Mouse (Mus musculus): Measurements from ENCODE around the gene Bicc1.

Bicc1 gene

DNA sequence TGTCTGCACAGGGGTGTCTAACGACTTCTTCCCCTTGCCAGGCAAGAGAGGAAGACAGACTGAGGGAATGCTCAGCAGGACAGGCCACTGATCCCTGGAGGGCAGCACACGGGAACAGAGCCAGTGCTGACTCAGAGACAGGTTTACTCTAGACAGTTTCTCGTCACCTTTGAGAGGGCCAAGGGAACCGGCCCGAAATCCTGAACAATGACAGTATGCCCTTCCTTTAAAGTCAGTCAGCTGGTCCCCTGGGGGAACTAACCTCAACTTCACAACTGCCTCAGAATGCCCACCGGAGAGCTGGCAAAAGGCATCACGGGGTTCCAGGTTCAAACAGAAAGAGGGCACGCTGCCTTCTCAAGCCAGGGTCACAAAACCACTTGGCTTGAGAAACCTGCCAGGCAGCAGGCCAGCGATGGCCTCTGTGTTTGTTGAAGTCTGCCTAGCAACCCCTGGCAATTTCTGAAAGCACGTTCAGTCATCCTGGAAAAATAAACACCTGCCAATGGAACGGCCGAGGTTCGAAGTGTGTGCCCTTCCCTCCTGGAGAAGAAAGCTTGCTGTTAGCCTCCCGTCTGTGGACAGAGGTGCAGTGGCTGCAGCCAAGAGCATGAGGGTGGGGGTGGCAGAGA is 100.8 kb downstream of the Bicc1 start:
- no peak for DNase-seq (ENCODE audit: low read depth in 2 of 2, low spot score in 2 of 2)

- DNase-seq (ENCODE audit: low read depth in 2 of 2, low spot score in 2 of 2) = no peak
These were observed 101.4 kb downstream of the Bicc1 start for GRCm38 (mm10) chr10:71058070-71058469.

DNA sequence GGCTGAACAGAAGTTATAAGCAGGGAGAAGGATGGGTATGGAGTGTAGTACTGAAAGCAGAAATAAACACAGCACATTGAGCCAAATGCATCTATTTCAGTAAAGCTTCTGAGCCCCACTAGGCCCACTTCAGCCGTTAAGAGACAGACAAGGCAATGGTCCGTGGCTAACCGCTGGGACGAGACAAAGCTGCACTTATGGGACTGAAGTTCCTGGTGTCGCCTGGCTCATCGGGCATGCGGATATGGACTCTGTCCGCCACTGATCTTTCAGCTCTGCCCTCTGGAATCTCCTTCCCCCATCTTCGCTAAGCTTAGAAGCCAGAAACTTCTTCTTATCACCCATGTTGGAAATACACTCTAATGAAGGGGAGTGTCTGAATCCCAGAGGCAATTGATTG is 106.8 kb downstream of the Bicc1 start:
- DNase-seq (ENCODE audit: low read depth in 2 of 2, low spot score in 2 of 2) = no peak

- DNase-seq (ENCODE audit: low read depth in 2 of 2, low spot score in 2 of 2) = no peak
These were observed 107.3 kb downstream of the Bicc1 start for GRCm38 (mm10) chr10:71052208-71052607.

DNA sequence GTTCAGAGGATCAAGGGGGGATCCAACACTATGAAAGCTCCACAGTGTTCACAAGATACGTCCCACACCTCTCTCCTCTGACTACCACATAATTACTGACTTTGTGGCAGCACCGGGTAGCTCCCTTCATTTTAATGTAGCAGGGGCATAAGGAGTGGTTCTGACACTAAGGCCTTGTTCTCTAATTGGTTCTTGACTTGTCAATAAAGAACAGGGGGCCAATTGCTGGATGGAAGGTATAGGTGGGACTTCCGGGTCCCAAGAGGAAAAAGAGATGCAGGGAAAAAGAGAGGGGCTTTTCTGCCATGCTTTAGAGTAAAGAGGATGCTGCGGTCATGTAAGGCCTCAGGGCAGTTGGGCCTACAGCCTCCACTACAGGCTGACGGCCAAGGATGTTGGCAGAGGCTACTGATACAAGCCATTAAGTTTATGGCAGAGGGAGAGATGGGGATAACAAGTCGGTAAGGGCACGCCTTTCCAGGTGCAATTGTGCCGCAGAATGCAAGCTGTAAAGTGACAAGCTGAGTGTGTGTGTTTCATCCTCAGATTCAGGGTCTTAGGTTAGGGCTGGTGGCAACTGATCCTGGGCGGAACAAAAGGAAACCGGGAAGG is 108.7 kb downstream of the Bicc1 start:
- no peak for DNase-seq (ENCODE audit: low read depth in 2 of 2, low spot score in 2 of 2)

GRCm38 (mm10) chr10:71049294-71049693 is 110.2 kb downstream of the Bicc1 start:
- DNase-seq (ENCODE audit: low read depth in 2 of 2, low spot score in 2 of 2) = no peak

DNA sequence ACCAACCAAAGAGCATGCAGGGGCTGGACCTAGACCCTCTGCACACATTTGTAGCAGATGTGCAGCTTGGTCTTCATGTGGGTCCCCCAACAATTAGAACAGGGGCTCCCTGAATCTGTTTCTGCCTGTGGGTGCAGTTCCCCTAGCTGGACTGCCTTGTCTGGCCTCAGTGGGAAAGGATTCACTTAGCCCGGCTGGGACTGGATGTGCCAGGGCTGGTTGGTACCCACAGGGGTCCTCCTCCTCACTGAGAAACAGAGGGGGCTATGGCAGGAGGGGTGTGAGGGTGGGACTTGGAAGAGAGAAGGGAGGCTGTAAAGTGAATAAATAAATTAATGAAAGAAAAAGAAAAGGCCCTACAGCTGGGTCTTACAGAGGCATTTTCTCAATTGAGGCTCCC is 115.1 kb downstream of the Bicc1 start:
- no peak for DNase-seq (ENCODE audit: low read depth in 2 of 2, low spot score in 2 of 2)

DNA sequence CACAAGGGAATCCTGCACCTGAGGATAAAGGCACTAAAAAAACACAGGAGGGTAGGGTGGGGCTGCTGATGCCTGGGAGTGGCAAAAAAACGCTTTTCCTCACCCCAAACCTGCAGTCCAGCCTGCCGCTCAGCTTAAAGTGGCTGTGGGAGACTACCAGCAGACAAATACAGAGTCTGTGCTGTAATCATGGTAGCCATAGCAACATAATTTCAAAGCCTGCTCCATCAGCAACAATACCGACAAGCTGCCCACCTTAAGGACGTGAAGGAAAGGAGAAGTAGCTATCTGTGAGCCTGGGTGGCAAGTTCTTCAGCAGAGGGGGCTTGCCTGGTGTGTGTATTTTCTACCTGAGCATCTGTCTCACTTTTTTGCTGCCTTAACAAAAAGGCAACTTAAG is 117.6 kb downstream of the Bicc1 start:
- no peak for DNase-seq (ENCODE audit: low read depth in 2 of 2, low spot score in 2 of 2)

GRCm38 (mm10) chr10:71036484-71036883 is 123.0 kb downstream of the Bicc1 start:
- DNase-seq (ENCODE audit: low read depth in 2 of 2, low spot score in 2 of 2) = no peak

GRCm38 (mm10) chr10:71028996-71029395 is 130.5 kb downstream of the Bicc1 start:
- no peak for DNase-seq (ENCODE audit: low read depth in 2 of 2, low spot score in 2 of 2)

DNA sequence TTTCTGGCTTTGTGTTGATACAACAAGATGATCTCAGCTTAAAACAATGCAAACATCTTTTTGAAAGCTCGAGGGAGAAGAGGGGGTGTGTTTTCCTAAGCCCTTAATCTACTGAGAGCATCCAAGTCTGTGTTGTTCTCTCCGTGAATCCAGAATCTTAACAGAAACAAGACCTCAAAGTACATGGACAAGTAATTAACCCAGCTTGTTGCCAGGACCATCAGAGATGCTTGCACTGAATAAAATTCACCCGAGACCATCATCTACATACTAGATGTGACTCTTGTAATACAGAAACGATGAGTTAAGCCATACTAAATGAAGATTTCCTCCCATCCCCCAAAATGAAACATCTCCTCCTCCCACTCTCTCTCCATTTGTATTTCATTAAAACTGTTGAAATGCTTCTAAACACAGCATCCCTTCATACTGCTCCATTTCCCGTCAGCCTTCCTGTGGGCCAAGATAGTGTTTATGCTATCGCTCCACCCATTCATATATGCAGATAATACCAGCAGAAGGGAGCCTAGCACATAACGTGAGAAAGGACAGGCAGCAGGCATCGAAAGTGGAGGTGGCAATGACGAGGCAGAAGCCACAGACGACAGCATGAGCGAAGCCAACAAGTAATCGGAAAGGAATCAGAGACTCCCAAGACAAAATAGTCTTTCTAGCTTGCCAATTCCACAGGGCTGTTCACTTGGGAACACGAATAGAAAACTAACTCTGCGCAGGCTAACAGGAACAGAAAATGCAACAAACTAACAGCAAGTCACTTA is 131.2 kb downstream of the Bicc1 start:
- DNase-seq (ENCODE audit: low read depth in 2 of 2, low spot score in 2 of 2) = no peak

DNA sequence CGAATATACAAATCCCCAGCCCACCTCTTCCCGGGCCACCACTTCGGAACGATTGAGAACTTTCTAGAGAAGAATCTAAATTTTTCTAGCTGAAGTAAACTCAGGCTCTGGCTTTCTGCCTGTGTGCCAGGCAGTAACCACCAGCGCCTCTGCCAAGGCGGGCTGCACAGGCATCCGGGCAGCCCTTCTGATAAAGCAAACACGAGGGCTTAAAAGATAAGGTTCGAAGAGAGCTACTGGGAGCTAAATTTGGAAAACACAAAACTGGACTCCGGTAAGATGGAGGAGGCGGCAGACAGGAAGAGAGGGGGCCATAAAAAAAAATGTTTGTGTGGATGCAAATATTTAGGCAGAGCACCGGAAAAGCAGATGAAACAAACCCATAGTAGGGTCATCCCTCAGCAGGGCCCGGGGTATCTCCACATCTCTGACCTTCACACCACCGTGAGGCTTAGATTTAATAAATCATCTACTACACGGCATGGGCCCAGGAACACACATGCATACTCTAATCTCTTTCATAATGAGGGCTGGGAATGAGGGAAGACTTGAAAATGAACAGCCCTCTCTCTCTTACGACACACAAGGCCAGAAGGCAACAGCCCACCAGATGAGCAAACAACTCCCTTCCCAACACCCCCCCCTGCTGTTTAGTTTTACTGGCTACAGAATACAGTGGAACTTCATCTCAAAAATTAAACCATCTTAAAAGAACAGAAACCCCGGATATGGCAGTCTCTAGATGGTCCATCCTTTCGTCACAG is 134.2 kb downstream of the Bicc1 start:
- DNase-seq (ENCODE audit: low read depth in 2 of 2, low spot score in 2 of 2) = no peak

DNA sequence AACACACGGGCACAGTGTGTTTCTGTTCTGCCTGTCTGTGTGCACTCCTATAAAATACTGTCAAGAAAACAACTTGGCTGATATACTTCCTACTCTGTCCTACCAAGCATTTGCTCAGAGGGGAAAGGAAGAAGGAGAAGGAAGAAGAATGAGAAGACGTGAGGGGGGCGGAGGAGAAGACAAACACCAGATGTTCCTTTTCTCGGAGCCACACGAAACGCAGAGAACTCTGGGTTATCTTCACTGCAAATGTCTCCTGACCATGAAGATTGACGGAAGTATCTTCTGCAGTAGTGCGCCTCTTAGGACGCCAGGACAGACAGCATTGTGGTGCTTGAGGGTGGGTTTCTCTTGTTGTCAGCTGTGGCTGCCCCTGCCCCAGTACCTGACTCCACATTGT is 134.8 kb downstream of the Bicc1 start:
- no peak for DNase-seq (ENCODE audit: low read depth in 2 of 2, low spot score in 2 of 2)

- no peak for DNase-seq (ENCODE audit: low read depth in 2 of 2, low spot score in 2 of 2)
These were observed 136.0 kb downstream of the Bicc1 start for GRCm38 (mm10) chr10:71023471-71023870.

DNA sequence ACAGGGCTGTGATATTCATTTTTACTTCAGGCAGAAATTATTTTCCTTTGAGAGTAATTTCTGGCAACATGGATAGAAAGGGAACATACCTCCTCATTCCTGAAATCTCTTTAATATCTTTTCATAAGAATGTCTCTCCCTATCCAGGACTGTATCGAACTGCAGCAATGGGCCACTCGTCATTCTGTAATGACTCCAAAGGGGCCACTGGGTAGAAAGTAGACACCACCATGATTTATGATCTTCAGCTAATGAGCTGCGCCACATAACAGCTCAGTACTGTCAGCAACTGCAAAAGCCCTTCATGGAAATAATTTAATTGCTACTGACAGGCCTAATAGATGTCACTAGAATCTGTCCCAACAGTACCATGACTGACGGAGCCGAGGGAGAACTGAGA is 139.0 kb downstream of the Bicc1 start:
- no peak for DNase-seq (ENCODE audit: low read depth in 2 of 2, low spot score in 2 of 2)

- no peak for DNase-seq (ENCODE audit: low read depth in 2 of 2, low spot score in 2 of 2)
These were observed 139.7 kb downstream of the Bicc1 start for GRCm38 (mm10) chr10:71019836-71020235.

DNA sequence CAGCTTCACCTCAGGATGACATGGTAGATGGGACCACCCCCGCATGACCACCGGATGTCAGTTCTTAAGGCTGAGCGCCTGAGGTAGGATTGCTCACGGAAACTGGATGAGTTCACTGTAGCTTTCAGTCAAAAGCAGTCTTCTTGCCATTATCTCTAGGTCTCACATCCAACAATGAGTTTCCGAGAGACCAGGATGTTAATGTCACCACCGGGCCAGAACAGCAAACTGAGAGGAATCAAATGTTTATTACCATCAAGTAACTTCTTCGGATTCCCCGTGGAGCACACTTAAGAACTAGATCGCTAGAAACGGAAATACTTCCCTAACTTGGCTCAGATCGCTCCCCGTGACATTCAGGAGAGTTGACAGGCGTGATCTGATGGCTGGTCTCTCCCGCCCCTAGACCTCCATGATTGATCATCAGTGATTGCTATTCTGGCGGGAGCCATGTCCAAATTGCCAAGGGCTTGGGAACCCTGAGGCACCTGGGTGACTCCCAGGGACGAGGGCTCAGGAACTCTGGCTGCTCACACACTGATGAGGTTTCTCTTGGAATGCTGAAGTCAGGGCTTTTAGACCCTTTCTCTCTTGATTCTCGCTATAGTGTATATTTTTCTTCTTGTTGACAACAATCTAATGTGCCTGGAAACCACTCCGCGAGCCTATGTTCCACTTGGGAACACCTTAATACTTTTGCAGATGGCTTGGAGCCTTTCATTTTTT is 149.6 kb downstream of the Bicc1 start:
- no peak for DNase-seq (ENCODE audit: low read depth in 2 of 2, low spot score in 2 of 2)

DNA sequence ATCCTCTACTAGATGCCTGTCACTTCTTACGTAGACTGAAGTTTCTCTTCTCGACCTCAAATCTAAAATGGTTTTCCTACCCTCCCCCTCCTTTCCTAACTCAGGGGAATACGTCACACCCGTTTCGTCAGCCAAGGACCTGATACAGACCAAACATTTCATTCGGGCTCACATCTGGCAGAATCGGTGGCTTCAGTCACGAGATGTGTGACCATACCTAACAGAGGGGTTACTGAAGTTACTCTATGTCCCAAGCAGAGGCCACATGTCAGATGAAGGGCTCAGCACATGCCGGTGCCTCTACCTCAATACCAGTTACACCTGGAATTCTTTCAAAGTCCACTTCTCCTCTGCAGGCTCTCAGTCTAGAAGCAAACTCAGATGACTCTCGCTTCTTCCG is 150.8 kb downstream of the Bicc1 start:
- no peak for DNase-seq (ENCODE audit: low read depth in 2 of 2, low spot score in 2 of 2)

GRCm38 (mm10) chr10:71007956-71008355 is 151.5 kb downstream of the Bicc1 start:
- DNase-seq (ENCODE audit: low read depth in 2 of 2, low spot score in 2 of 2) = no peak

DNA sequence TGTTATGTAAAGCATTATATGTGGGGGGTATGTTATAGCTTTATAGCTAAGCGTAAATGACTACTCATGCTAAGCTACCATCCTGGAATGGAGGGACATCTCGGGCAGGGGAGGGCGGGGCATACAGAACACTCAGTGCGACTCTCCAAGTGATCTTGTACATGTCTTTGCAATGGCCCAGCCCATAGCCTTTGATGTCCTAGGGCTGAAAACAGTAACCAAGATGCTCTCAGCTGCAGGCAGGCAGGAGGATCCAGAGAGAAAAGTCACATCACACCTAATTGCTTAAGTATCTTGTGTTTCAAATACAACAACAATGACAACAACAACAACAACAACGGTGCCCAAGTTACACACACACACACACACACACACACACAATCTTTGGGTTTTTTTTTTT is 152.0 kb downstream of the Bicc1 start:
- DNase-seq (ENCODE audit: low read depth in 2 of 2, low spot score in 2 of 2) = no peak

- no peak for DNase-seq (ENCODE audit: low read depth in 2 of 2, low spot score in 2 of 2)
These were observed 152.5 kb downstream of the Bicc1 start for GRCm38 (mm10) chr10:71007001-71007400.
